Mouse (Mus musculus) cortical plate, adult 2 months (tissue): ENCODE results near the gene Cdk5rap1. TPM values are rescaled to one million over a fixed set of nuclear protein-coding genes. Genes with fewer than 3 reads are reported as not detected.

Source experiments
- H3K27ac ChIP-seq: fragments of 200-500 bp; 2 replicates; pipeline ENCODE4 v1.5.1; 2012; ENCODE audit warnings: low read length, control low read depth, inconsistent platforms; ENCODE audit not compliant: insufficient read depth
- H3K4me1 ChIP-seq: fragments of 200-500 bp; 2 replicates; pipeline ENCODE4 v1.6.1; 2011; ENCODE audit warnings: low read length; ENCODE audit not compliant: control insufficient read depth, insufficient read depth
- H3K4me3 ChIP-seq: fragments of 200-500 bp; 2 replicates; pipeline ENCODE4 v1.5.1; 2011; ENCODE audit warnings: mild to moderate bottlenecking, low read length, control low read depth; ENCODE audit not compliant: insufficient read depth
- CTCF ChIP-seq: fragments of 200-500 bp; IDR thresholded peaks from 2 replicates; pipeline ENCODE4 v1.5.1; 2011; ENCODE audit warnings: mild to moderate bottlenecking, control low read depth, low read length; ENCODE audit not compliant: insufficient read depth; ENCODE audit errors: extremely low read depth
- POLR2A ChIP-seq: fragments of 200-500 bp; IDR thresholded peaks from 2 replicates; pipeline ENCODE4 v1.6.1; 2011; ENCODE audit warnings: mild to moderate bottlenecking, low read length, control low read depth; ENCODE audit not compliant: insufficient read depth; ENCODE audit errors: extremely low read depth
- polyA plus RNA-seq: library from polyadenylated mRNA; depleted of rRNA; stranded (reverse); fragments of >200 nt; gene quantifications from 2 replicates; pipeline ENCODE4 v1.2.3, GENCODE M21; 2012

The Cdk5rap1 gene
- polyA plus RNA-seq, 1 experiment, result 14.9 TPM

- TF ChIP-seq CTCF (no peak), POLR2A (peak; percentile 30; the same call in 1 of the 2 replicates)
- Histone ChIP-seq H3K4me1 (peaks cover 8% of the 10 kb centered on the region), H3K4me3 (peak within 1 kb of the TSS; percentile 87), H3K27ac (peak within 1 kb of the TSS; percentile 97)
Observed at GRCm38 (mm10) chr2:154407643-154408445, 35.0 kb upstream of the Cdk5rap1 start, which contains the start of gene Snta1. Snta1 (minus strand) TSS chr2:154408099.

- H3K4me1 ChIP-seq, result peaks cover 8% of the 10 kb centered on the region
- TF ChIP-seq CTCF (no peak), POLR2A (no peak)
- H3K27ac ChIP-seq, result peak overlapping the region; percentile 97
- peak overlapping the region; percentile 87 for H3K4me3 ChIP-seq
Observed at GRCm38 (mm10) chr2:154407063-154407642, 34.3 kb upstream of the Cdk5rap1 start.

DNA sequence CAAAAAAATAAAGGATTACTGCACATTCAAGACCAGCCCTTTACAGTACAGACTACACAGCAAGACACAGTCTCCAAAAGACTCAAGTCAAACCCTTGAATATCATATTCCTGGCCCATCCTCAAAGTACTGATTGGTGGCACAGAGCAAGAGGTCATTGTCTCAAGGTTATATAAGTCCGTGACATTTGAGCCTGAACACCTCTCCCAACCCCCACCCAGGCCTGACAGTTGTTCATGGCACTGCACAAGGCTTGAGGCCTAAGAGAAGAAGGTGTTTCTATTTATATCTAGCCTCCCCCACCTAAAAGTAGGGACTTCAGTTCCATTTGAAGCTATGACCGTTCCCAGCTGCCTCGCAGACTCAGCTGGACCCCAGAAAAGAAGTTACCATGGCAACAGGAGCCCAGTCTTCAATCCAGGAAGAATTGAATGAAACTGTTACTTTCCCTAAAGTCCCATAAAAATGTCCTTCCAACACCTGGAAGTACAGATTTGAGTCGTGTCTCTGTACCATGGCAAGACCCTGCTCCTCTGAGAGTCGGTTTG, 32.7 kb upstream of the Cdk5rap1 start:
- Histone ChIP-seq H3K4me1 (peaks cover 7% of the 10 kb centered on the region), H3K4me3 (no peak overlapping the region; the same call in 1 of the 2 replicates), H3K27ac (no peak overlapping the region)
- no peak for TF ChIP-seq POLR2A
- no peak for TF ChIP-seq CTCF

- Histone ChIP-seq H3K4me1 (peaks cover 7% of the 10 kb centered on the region; the same call in 1 of the 2 replicates), H3K27ac (no peak overlapping the region), H3K4me3 (no peak overlapping the region)
- TF ChIP-seq CTCF (no peak), POLR2A (no peak)
Observed at GRCm38 (mm10) chr2:154402811-154403210, 30.0 kb upstream of the Cdk5rap1 start.

DNA sequence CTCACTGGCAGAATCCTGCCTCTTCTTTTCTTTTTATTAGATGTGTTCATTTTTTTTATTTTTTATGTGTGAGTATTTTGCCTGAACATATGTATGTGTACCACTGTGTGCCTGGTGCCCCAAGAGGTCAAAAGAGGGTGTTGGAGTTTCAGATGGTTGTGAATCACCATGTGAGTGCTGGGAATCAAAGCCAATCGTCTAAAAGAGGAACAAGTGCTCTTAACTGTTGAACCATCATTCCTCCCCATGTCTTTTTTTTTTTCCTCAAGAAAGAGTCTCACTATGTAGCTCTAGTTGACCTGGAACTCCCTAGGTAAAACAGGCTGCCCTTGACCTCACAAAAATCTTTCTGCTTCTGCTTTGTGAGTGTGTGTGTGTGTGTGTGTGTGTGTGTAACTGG, 29.2 kb upstream of the Cdk5rap1 start:
- no peak overlapping the region for H3K27ac ChIP-seq
- no peak overlapping the region for H3K4me3 ChIP-seq
- peaks cover 7% of the 10 kb centered on the region; the same call in 1 of the 2 replicates for H3K4me1 ChIP-seq
- TF ChIP-seq CTCF (no peak), POLR2A (no peak)

GRCm38 (mm10) chr2:154399325-154399724, 26.5 kb upstream of the Cdk5rap1 start:
- TF ChIP-seq CTCF (no peak), POLR2A (no peak)
- Histone ChIP-seq H3K4me3 (no peak overlapping the region), H3K4me1 (peaks cover 5% of the 10 kb centered on the region; the same call in 1 of the 2 replicates), H3K27ac (no peak overlapping the region)

DNA sequence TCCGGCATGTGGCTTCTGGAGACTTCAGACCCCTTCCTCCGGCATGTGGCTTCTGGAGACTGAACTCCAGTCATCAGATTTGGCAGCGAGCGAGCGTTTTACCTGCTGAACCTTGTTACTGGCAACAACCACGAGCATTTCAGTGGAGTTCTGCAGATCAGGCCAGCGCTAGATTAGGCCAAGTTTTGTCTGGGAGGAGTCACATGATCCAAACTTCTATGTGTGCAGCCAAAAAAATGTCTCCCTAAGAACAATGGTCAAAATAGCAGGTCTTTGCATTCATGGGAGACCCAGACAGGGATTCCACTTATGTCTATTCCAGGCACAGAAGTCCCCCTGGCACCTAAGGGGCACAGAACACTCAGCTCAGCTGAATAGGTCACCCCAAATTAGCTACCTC, 25.5 kb upstream of the Cdk5rap1 start:
- H3K4me1 ChIP-seq, result peaks cover under 1% of the 10 kb centered on the region; the same call in 1 of the 2 replicates
- TF ChIP-seq POLR2A (no peak), CTCF (no peak)
- H3K27ac ChIP-seq, result no peak overlapping the region
- no peak overlapping the region for H3K4me3 ChIP-seq

- no peaks in the 10 kb centered on the region for H3K4me1 ChIP-seq
- no peak overlapping the region for H3K27ac ChIP-seq
- no peak for TF ChIP-seq CTCF
- TF ChIP-seq POLR2A, result no peak
- H3K4me3 ChIP-seq, result no peak overlapping the region
Observed at GRCm38 (mm10) chr2:154396529-154396928, 23.7 kb upstream of the Cdk5rap1 start.

DNA sequence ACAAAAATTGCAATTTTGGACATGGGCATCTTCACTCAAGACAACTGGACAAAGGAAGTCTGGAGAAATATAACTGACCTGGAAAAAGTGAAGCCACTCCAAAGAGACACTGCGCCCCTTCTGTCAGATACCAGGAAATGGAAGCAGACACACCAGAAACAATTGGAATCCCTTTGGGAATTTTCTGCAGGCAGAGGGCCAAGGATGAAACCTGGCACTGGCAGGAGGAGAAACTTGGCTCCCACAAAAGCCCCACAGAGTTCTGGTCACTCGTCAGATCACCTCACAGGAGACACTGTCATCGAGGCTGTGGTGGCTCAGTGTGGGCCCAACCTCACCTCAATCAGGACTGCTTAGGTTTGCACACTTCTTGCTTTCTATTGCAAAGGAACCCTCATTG, 21.8 kb upstream of the Cdk5rap1 start:
- Histone ChIP-seq H3K4me3 (no peak overlapping the region), H3K27ac (no peak overlapping the region), H3K4me1 (no peaks in the 10 kb centered on the region)
- no peak for TF ChIP-seq CTCF
- no peak for TF ChIP-seq POLR2A
